Mouse (Mus musculus) hindbrain, postnatal 0 days (tissue): ENCODE measurements at regions not wholly inside any gene's neighbourhood (a gene's known extent, or its start where the extent isn't known, plus 50 kb on each side); places are given as distances from the start of the nearest gene placed in this dataset.

ENCODE experiments used
- ATAC-seq: fragments of 200-750 bp; cut with Nextera tagmentation; 2 replicates; pipeline ENCODE4 v1.8.0; 2017; ENCODE audit warnings: mild to moderate bottlenecking, moderate TSS enrichment, moderate library complexity
- DNase-seq: peaks from one replicate; pipeline ENCODE4 v3.0.0-alpha.2; 2015; ENCODE audit warnings: low spot score
- H3K27ac ChIP-seq: fragments of 300-500 bp; sonication (generic); 2 replicates; pipeline ENCODE4 v1.5.1; 2014; ENCODE audit warnings: mild to moderate bottlenecking
- H3K27me3 ChIP-seq: fragments of 300-500 bp; sonication (generic); 2 replicates; pipeline ENCODE4 v1.6.1; 2014; ENCODE audit warnings: low read length, mixed read lengths; ENCODE audit not compliant: insufficient read depth
- H3K36me3 ChIP-seq: fragments of 300-500 bp; sonication (generic); 2 replicates; pipeline ENCODE4 v1.6.1; 2014; ENCODE audit warnings: low read length, mixed read lengths; ENCODE audit not compliant: insufficient read depth
- H3K4me1 ChIP-seq: fragments of 300-500 bp; sonication (generic); 2 replicates; pipeline ENCODE4 v1.6.1; 2014; ENCODE audit warnings: antibody characterized with exemption, low read length, mixed read lengths; ENCODE audit not compliant: insufficient read depth
- H3K4me2 ChIP-seq: fragments of 300-500 bp; sonication (generic); 2 replicates; pipeline ENCODE4 v1.6.1; 2014; ENCODE audit warnings: low read depth, mild to moderate bottlenecking, low read length, moderate library complexity, mixed read lengths
- H3K4me3 ChIP-seq: fragments of 300-500 bp; sonication (generic); 2 replicates; pipeline ENCODE4 v1.5.1; 2014; ENCODE audit warnings: low read length
- H3K9ac ChIP-seq: fragments of 300-500 bp; sonication (generic); replicated peaks from 2 replicates; pipeline ENCODE4 v1.6.1; 2014; ENCODE audit warnings: mild to moderate bottlenecking, low read length, moderate library complexity, mixed read lengths
- H3K9me3 ChIP-seq: fragments of 300-500 bp; sonication (generic); 2 replicates; pipeline ENCODE4 v1.6.1; 2016; ENCODE audit warnings: low read length, mixed read lengths
- CTCF ChIP-seq: IDR thresholded peaks from 2 replicates; pipeline ENCODE4 v1.5.1; 2016; ENCODE audit warnings: antibody characterized with exemption, control low read depth, low read depth
- WGBS: fragments of 180-500 bp; shearing (Covaris S2); extraction: QIAGEN DNeasy Blood & Tissue Kit; methylation state at CpG from one replicate; pipeline ENCODE4 v1.1.7; 2014; 5-methylcytosine and 5-hydroxymethylcytosine counted together

- H3K36me3 ChIP-seq, result no peaks in the 10 kb centered on the region
- no peaks in the 10 kb centered on the region for H3K27me3 ChIP-seq
- 66% methylated on average over 6 of the region's 6 CpGs for WGBS
- ATAC-seq (no peak), DNase-seq (peak; percentile 30)
- H3K4me3 ChIP-seq, result no peak overlapping the region
- H3K4me1 ChIP-seq, result no peaks in the 10 kb centered on the region
- H3K4me2 ChIP-seq, result no peak overlapping the region
- H3K9me3 ChIP-seq, result no peaks in the 10 kb centered on the region
- H3K9ac ChIP-seq, result no peak overlapping the region
- no peak for TF ChIP-seq CTCF
- no peak overlapping the region for H3K27ac ChIP-seq
These were observed 195.5 kb downstream of the Foxa2 start for GRCm38 (mm10) chr2:147851186-147851802.

DNA sequence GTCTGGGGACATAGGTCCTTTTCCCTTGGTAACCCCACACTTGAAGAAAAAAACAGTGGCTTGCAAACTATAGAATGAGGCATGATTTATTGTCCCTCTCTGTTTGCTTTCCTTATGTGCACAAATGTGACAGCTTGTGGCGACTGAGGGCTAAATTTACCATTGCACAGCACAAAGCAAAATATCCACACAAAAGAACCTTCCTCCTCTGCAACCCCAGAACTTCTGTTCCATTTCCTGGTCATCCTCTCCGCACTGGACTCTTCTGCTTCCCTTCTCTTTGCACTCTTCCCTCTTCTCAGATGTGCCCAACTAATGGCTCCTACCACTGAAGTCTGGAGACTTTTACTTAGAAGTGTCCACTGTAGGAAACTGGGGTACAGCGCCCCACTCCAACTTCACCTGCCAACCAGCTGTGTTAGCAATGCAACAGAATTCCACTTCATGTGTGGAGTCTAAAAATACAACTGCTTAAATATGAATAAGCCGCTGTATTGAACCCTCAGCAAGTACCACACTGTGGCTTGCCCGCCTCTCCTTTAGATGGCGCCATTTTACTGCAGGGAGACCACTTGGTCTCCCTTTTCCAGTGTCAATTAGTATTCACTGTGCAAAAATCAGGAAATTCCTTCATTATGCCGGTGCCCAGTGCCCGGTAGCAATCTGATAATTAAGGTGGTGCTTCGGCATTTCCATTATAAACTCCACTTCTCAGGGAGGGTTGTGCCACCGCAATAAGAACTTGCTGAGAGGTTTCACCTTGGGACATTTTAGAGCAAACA lies 199.6 kb downstream of the Foxa2 start:
- 0 out of 2 replicates have a peak overlapping the region, but pooled peaks have one; percentile 13 for H3K4me2 ChIP-seq
- peak; percentile 79 for TF ChIP-seq CTCF
- no peaks in the 10 kb centered on the region for H3K36me3 ChIP-seq
- no peaks in the 10 kb centered on the region for H3K9me3 ChIP-seq
- ATAC-seq (peak; percentile 73; the same call in 1 of the 2 replicates), DNase-seq (peak; percentile 75)
- H3K9ac ChIP-seq, result no peak overlapping the region
- no peaks in the 10 kb centered on the region for H3K27me3 ChIP-seq
- H3K27ac ChIP-seq, result no peak overlapping the region
- no peak overlapping the region for H3K4me3 ChIP-seq
- H3K4me1 ChIP-seq, result no peaks in the 10 kb centered on the region
- 25% methylated on average over 10 of the region's 10 CpGs for WGBS

GRCm38 (mm10) chr2:147845256-147845655 lies 201.5 kb downstream of the Foxa2 start:
- Histone ChIP-seq H3K9ac (no peak overlapping the region), H3K4me3 (no peak overlapping the region), H3K27me3 (no peaks in the 10 kb centered on the region), H3K9me3 (no peaks in the 10 kb centered on the region), H3K4me1 (no peaks in the 10 kb centered on the region), H3K4me2 (no peak overlapping the region), H3K36me3 (no peaks in the 10 kb centered on the region), H3K27ac (no peak overlapping the region)
- no peak for TF ChIP-seq CTCF
- DNase-seq, result no peak
- WGBS, result 76% methylated on average over 1 of the region's 1 CpGs
- ATAC-seq, result no peak

GRCm38 (mm10) chr2:147840936-147841335 lies 205.8 kb downstream of the Foxa2 start:
- 85% methylated on average over 5 of the region's 5 CpGs for WGBS
- Histone ChIP-seq H3K4me3 (no peak overlapping the region), H3K9ac (no peak overlapping the region), H3K36me3 (no peaks in the 10 kb centered on the region), H3K9me3 (no peaks in the 10 kb centered on the region), H3K4me1 (no peaks in the 10 kb centered on the region), H3K4me2 (no peak overlapping the region), H3K27me3 (no peaks in the 10 kb centered on the region), H3K27ac (no peak overlapping the region)
- DNase-seq (no peak), ATAC-seq (no peak)
- no peak for TF ChIP-seq CTCF

GRCm38 (mm10) chr2:147838613-147839012 lies 208.2 kb downstream of the Foxa2 start:
- Histone ChIP-seq H3K27me3 (no peaks in the 10 kb centered on the region), H3K4me3 (no peak overlapping the region), H3K4me1 (no peaks in the 10 kb centered on the region), H3K9ac (no peak overlapping the region), H3K27ac (no peak overlapping the region), H3K4me2 (no peak overlapping the region), H3K36me3 (no peaks in the 10 kb centered on the region), H3K9me3 (no peaks in the 10 kb centered on the region)
- WGBS, result 78% methylated on average over 4 of the region's 4 CpGs
- no peak for ATAC-seq
- TF ChIP-seq CTCF, result no peak
- no peak for DNase-seq

- Histone ChIP-seq H3K4me3 (no peak overlapping the region), H3K9me3 (no peaks in the 10 kb centered on the region), H3K27me3 (no peaks in the 10 kb centered on the region), H3K4me1 (no peaks in the 10 kb centered on the region), H3K27ac (no peak overlapping the region), H3K4me2 (no peak overlapping the region), H3K9ac (no peak overlapping the region), H3K36me3 (no peaks in the 10 kb centered on the region)
- ATAC-seq (no peak), DNase-seq (no peak)
- no peak for TF ChIP-seq CTCF
- WGBS, result 12% methylated on average over 6 of the region's 6 CpGs
These were observed 216.2 kb downstream of the Foxa2 start for GRCm38 (mm10) chr2:147830551-147830950.

GRCm38 (mm10) chr2:147816951-147817350 lies 229.8 kb downstream of the Foxa2 start:
- WGBS, result 83% methylated on average over 3 of the region's 3 CpGs
- H3K36me3 ChIP-seq, result no peaks in the 10 kb centered on the region
- no peak for ATAC-seq

More at GRCm38 (mm10) chr2:147816951-147817350, 229.8 kb downstream of the Foxa2 start:
- no peak for TF ChIP-seq CTCF
- no peak overlapping the region for H3K9ac ChIP-seq
- H3K27me3 ChIP-seq, result no peaks in the 10 kb centered on the region
- no peak for DNase-seq
- H3K4me3 ChIP-seq, result no peak overlapping the region
- H3K27ac ChIP-seq, result no peak overlapping the region
- H3K4me2 ChIP-seq, result no peak overlapping the region
- no peaks in the 10 kb centered on the region for H3K4me1 ChIP-seq
- no peaks in the 10 kb centered on the region for H3K9me3 ChIP-seq
